17 mouse cellular contexts compared by ENCODE assay signal in genomic region chr10:5167481-5167880, GRCm38 (mm10).
DNase-seq lines count a peak whose midpoint lies in the region; ATAC-seq lines count a peak whose summit lies in the region.
"Had no signal": no experiment of that assay in that cellular context is flagged by ENCODE, and none has a peak within 500 bp of the region (broad histone marks: within the 10 kb centered on the region; RNA-seq: fewer than 3 reads in every experiment).

No protein-coding gene starts in this region.

- WGBS in heart, embryonic 12.5 days = 59% methylated on average over 3 of the region's 3 CpGs

- H3K4me1 ChIP-seq in heart, embryonic 12.5 days (replicated peaks) = peaks cover 14% of the 10 kb centered on the region
- H3K4me1 ChIP-seq: forebrain, embryonic 13.5 days; hindbrain, embryonic 15.5 days had no signal

- ATAC-seq in heart, embryonic 12.5 days (ENCODE audit: insufficient number of reproducible peaks, low FRiP score) = no peak
- ATAC-seq: forebrain, embryonic 13.5 days; forebrain, postnatal 0 days had no signal

- intact Hi-C loops in heart, postnatal 10 days (cut with DNase I) = loop anchor here (10.0 kb wide), 1 partner anchor 763 kb away; no protein-coding TSS in a partner anchor

- peaks cover 4% of the 10 kb centered on the region; the same call in 1 of the 2 replicates for H3K9me3 ChIP-seq in heart, embryonic 12.5 days (replicated peaks)
- H3K9me3 ChIP-seq: embryonic facial prominence, embryonic 10.5 days; forebrain, embryonic 13.5 days; hindbrain, embryonic 15.5 days had no signal

- no peak overlapping the region for H3K4me3 ChIP-seq in heart, embryonic 12.5 days
- H3K4me3 ChIP-seq: embryonic facial prominence, embryonic 10.5 days; forebrain, embryonic 13.5 days; hindbrain, embryonic 15.5 days had no signal

- no peaks in the 10 kb centered on the region for H3K27me3 ChIP-seq in heart, embryonic 12.5 days (replicated peaks)
- H3K27me3 ChIP-seq: forebrain, embryonic 13.5 days; hindbrain, embryonic 15.5 days had no signal

- no peak overlapping the region for H3K4me2 ChIP-seq in heart, embryonic 12.5 days
- H3K4me2 ChIP-seq: forebrain, embryonic 13.5 days; heart, embryonic 11.5 days; hindbrain, embryonic 15.5 days had no signal

- peaks cover 40% of the 10 kb centered on the region for H3K36me3 ChIP-seq in heart, embryonic 12.5 days

- H3K27ac ChIP-seq in heart, embryonic 12.5 days (ENCODE audit: poor library complexity, severe bottlenecking) = peak overlapping the region; percentile 34; the same call in 1 of the 2 replicates
- H3K27ac ChIP-seq: embryonic facial prominence, embryonic 10.5 days; forebrain, embryonic 13.5 days; hindbrain, embryonic 15.5 days had no signal

- no peak overlapping the region for H3K9ac ChIP-seq in heart, embryonic 12.5 days
- H3K9ac ChIP-seq: forebrain, embryonic 13.5 days; forebrain, postnatal 0 days; hindbrain, embryonic 15.5 days had no signal

- DNase-seq in cerebellum, adult 11-12 months = peak; percentile 44
- no peak for DNase-seq in cerebellum, postnatal 4 days (ENCODE audit: low spot score in 2 of 2)
- DNase-seq in heart, postnatal 10 days = no peak
- DNase-seq in cerebellum, adult 9-10 months = peak; percentile 57
- no peak for DNase-seq in lung, postnatal 10 days
- no peak for DNase-seq in liver
- DNase-seq: adrenal gland, postnatal 10 days; forebrain, postnatal 0 days; gastrocnemius, postnatal 36 days; heart, adult 18-20 months; heart, postnatal 36 days; kidney, adult 11 months had no signal

Comparison
In these comparisons a context has a peak if more than half of its experiments do, and no peak if none do; other contexts are left out.
1. DNase-seq: peak in cerebellum, adult 11-12 months (single experiment) and cerebellum, adult 9-10 months (single experiment); none in cerebellum, postnatal 4 days (0 of 2), heart, postnatal 10 days (0 of 2), lung, postnatal 10 days (single experiment) and liver (single experiment).